Mouse (Mus musculus) stomach, postnatal 0 days (tissue): ENCODE measurements around the gene Pgf. TPM values are rescaled to one million over a fixed set of nuclear protein-coding genes. Genes with fewer than 3 reads are reported as not detected.

ENCODE experiments used
- ATAC-seq: fragments of 200-750 bp; cut with Nextera tagmentation; 2 replicates; pipeline ENCODE4 v1.8.0; 2017; ENCODE audit not compliant: low FRiP score, low TSS enrichment
- DNase-seq: peaks from one replicate; pipeline ENCODE4 v3.0.0-alpha.2; 2016; ENCODE audit warnings: low spot score
- H3K27ac ChIP-seq: fragments of 300-500 bp; sonication (generic); replicated peaks from 2 replicates; pipeline ENCODE4 v1.5.1; 2014; ENCODE audit warnings: mild to moderate bottlenecking, control low read depth
- H3K27me3 ChIP-seq: fragments of 300-500 bp; sonication (generic); 2 replicates; pipeline ENCODE4 v1.6.1; 2014; ENCODE audit warnings: low read length; ENCODE audit not compliant: control insufficient read depth, insufficient read depth
- H3K36me3 ChIP-seq: fragments of 300-500 bp; sonication (generic); 2 replicates; pipeline ENCODE4 v1.6.1; 2014; ENCODE audit warnings: low read length, mixed read lengths; ENCODE audit not compliant: control insufficient read depth, insufficient read depth
- H3K4me1 ChIP-seq: fragments of 300-500 bp; sonication (generic); replicated peaks from 2 replicates; pipeline ENCODE4 v1.6.1; 2014; ENCODE audit warnings: antibody characterized with exemption; ENCODE audit not compliant: control insufficient read depth, insufficient read depth
- H3K4me2 ChIP-seq: fragments of 300-500 bp; sonication (generic); replicated peaks from 2 replicates; pipeline ENCODE4 v1.6.1; 2014; ENCODE audit warnings: low read depth, mild to moderate bottlenecking, control low read depth, moderate library complexity
- H3K4me3 ChIP-seq: fragments of 300-500 bp; sonication (generic); 2 replicates; pipeline ENCODE4 v1.5.1; 2014; ENCODE audit warnings: low read depth, low read length, control low read depth
- H3K9ac ChIP-seq: fragments of 300-500 bp; sonication (generic); 2 replicates; pipeline ENCODE4 v1.6.1; 2014; ENCODE audit warnings: mild to moderate bottlenecking, low read length, control low read depth, mixed read lengths
- H3K9me3 ChIP-seq: fragments of 300-500 bp; sonication (generic); 2 replicates; pipeline ENCODE4 v1.6.1; 2016; ENCODE audit warnings: low read length; ENCODE audit not compliant: control insufficient read depth
- CTCF ChIP-seq: IDR thresholded peaks from 2 replicates; pipeline ENCODE4 v1.5.1; 2016; ENCODE audit warnings: antibody characterized with exemption, low read depth, mild to moderate bottlenecking, moderate library complexity
- EP300 ChIP-seq: optimal IDR thresholded peaks from 2 replicates; pipeline ENCODE3; 2016; ENCODE audit warnings: antibody characterized with exemption
- WGBS: fragments of 180-500 bp; shearing (Covaris S2); extraction: QIAGEN DNeasy Blood & Tissue Kit; methylation state at CpG from one replicate; pipeline ENCODE4 v1.1.7; 2014; 5-methylcytosine and 5-hydroxymethylcytosine counted together
- polyA plus RNA-seq: library from polyadenylated mRNA; unstranded; fragments of >200 nt; fragmentation: Nextera tagmentation; extraction: Ambion mirVana; gene quantifications from 2 replicates; pipeline ENCODE4 v1.2.1, GENCODE M21; 2015

Pgf gene
- polyA plus RNA-seq, 1 experiment from 2014 or later: 3.5 TPM

- no peaks in the 10 kb centered on the region for H3K27me3 ChIP-seq
- H3K4me2 ChIP-seq: no peak overlapping the region
- H3K9me3 ChIP-seq: no peaks in the 10 kb centered on the region
- H3K4me1 ChIP-seq: no peaks in the 10 kb centered on the region
- no peak overlapping the region for H3K9ac ChIP-seq
- no peak for ATAC-seq
- TF ChIP-seq CTCF (no peak; the same call in 1 of the 2 replicates), EP300 (no peak)
- no peaks in the 10 kb centered on the region for H3K36me3 ChIP-seq
- DNase-seq: no peak
- 33% methylated on average over 24 of the region's 24 CpGs for WGBS
- H3K27ac ChIP-seq: no peak overlapping the region
- no peak overlapping the region for H3K4me3 ChIP-seq
Observed at GRCm38 (mm10) chr12:85200929-85201829, 23.6 kb upstream of the Pgf start.

- WGBS: 74% methylated on average over 1 of the region's 1 CpGs
- H3K4me1 ChIP-seq: no peaks in the 10 kb centered on the region
- H3K9ac ChIP-seq: no peak overlapping the region
- no peak overlapping the region for H3K27ac ChIP-seq
- H3K4me2 ChIP-seq: no peak overlapping the region
- no peak for DNase-seq
- H3K27me3 ChIP-seq: no peaks in the 10 kb centered on the region
- no peak for TF ChIP-seq CTCF
- H3K36me3 ChIP-seq: no peaks in the 10 kb centered on the region
- no peak overlapping the region for H3K4me3 ChIP-seq
- no peak for ATAC-seq
- H3K9me3 ChIP-seq: no peaks in the 10 kb centered on the region
Observed at GRCm38 (mm10) chr12:85199954-85200353, 22.4 kb upstream of the Pgf start.

- WGBS: 41% methylated on average over 8 of the region's 8 CpGs
- H3K27ac ChIP-seq: no peak overlapping the region
- no peak overlapping the region for H3K9ac ChIP-seq
- 0 out of 2 replicates have a peak, but pooled peaks cover 2% of the 10 kb centered on the region for H3K4me1 ChIP-seq
- peak; percentile 11 for DNase-seq
- ATAC-seq: no peak
- H3K4me3 ChIP-seq: no peak overlapping the region
- no peaks in the 10 kb centered on the region for H3K36me3 ChIP-seq
- no peak overlapping the region for H3K4me2 ChIP-seq
- no peaks in the 10 kb centered on the region for H3K27me3 ChIP-seq
- no peak for TF ChIP-seq CTCF
- TF ChIP-seq EP300: no peak
- H3K9me3 ChIP-seq: no peaks in the 10 kb centered on the region
Observed at GRCm38 (mm10) chr12:85197936-85198335, 20.3 kb upstream of the Pgf start.

GRCm38 (mm10) chr12:85197371-85197770 lies 19.8 kb upstream of the Pgf start:
- Histone ChIP-seq H3K27me3 (no peaks in the 10 kb centered on the region), H3K4me1 (peaks cover 4% of the 10 kb centered on the region; the same call in 1 of the 2 replicates), H3K4me3 (no peak overlapping the region), H3K4me2 (no peak overlapping the region), H3K27ac (no peak overlapping the region), H3K9ac (no peak overlapping the region), H3K9me3 (no peaks in the 10 kb centered on the region), H3K36me3 (no peaks in the 10 kb centered on the region)
- WGBS: 60% methylated on average over 7 of the region's 7 CpGs
- ATAC-seq: no peak
- TF ChIP-seq CTCF (no peak), EP300 (no peak)
- DNase-seq: no peak

- DNase-seq (no peak), ATAC-seq (no peak)
- 85% methylated on average over 10 of the region's 10 CpGs for WGBS
- H3K36me3 ChIP-seq: no peaks in the 10 kb centered on the region
- H3K4me1 ChIP-seq: peaks cover 6% of the 10 kb centered on the region; the same call in 1 of the 2 replicates
- H3K4me2 ChIP-seq: no peak overlapping the region
- TF ChIP-seq EP300 (no peak), CTCF (no peak)
- H3K27ac ChIP-seq: no peak overlapping the region
- no peaks in the 10 kb centered on the region for H3K9me3 ChIP-seq
- H3K9ac ChIP-seq: no peak overlapping the region
- no peaks in the 10 kb centered on the region for H3K27me3 ChIP-seq
- H3K4me3 ChIP-seq: no peak overlapping the region
Observed at GRCm38 (mm10) chr12:85196191-85196590, 18.6 kb upstream of the Pgf start.

GRCm38 (mm10) chr12:85195086-85195485 lies 17.5 kb upstream of the Pgf start:
- WGBS: 70% methylated on average over 5 of the region's 5 CpGs
- H3K27ac ChIP-seq: peak overlapping the region; percentile 59; the same call in 1 of the 2 replicates
- no peak for TF ChIP-seq EP300
- no peak for TF ChIP-seq CTCF

More at GRCm38 (mm10) chr12:85195086-85195485, 17.5 kb upstream of the Pgf start:
- H3K9ac ChIP-seq: no peak overlapping the region
- no peaks in the 10 kb centered on the region for H3K9me3 ChIP-seq
- ATAC-seq (no peak), DNase-seq (no peak)
- H3K4me1 ChIP-seq: peaks cover 6% of the 10 kb centered on the region; the same call in 1 of the 2 replicates
- H3K4me3 ChIP-seq: no peak overlapping the region
- H3K36me3 ChIP-seq: no peaks in the 10 kb centered on the region
- H3K4me2 ChIP-seq: no peak overlapping the region
- no peaks in the 10 kb centered on the region for H3K27me3 ChIP-seq
